Mouse (Mus musculus) midbrain, embryonic 15.5 days (tissue): Measurements from ENCODE around the gene Gm14444. TPM values are rescaled to one million over a fixed set of nuclear protein-coding genes. Genes with fewer than 3 reads are reported as not detected.
"Not testable (repeated sequence)": the region's sequence is repeated elsewhere in the genome, so short reads cannot be mapped to it uniquely, and the experiment has no call there.

ENCODE experiments used
- ATAC-seq: fragments of 200-750 bp; cut with Nextera tagmentation; replicated peaks from 2 replicates; pipeline ENCODE4 v1.8.0; 2017; ENCODE audit warnings: moderate TSS enrichment
- H3K27ac ChIP-seq: fragments of 300-500 bp; sonication (generic); 2 replicates; pipeline ENCODE4 v1.5.1; 2015; ENCODE audit warnings: mild to moderate bottlenecking, inconsistent platforms
- H3K27me3 ChIP-seq: fragments of 300-500 bp; sonication (generic); replicated peaks from 2 replicates; pipeline ENCODE4 v1.6.1; 2015; ENCODE audit warnings: inconsistent platforms
- H3K36me3 ChIP-seq: fragments of 300-500 bp; sonication (generic); replicated peaks from 2 replicates; pipeline ENCODE4 v1.6.1; 2015; ENCODE audit warnings: inconsistent platforms
- H3K4me1 ChIP-seq: fragments of 300-500 bp; sonication (generic); 2 replicates; pipeline ENCODE4 v1.6.1; 2015; ENCODE audit warnings: inconsistent platforms
- H3K4me2 ChIP-seq: fragments of 300-500 bp; sonication (generic); 2 replicates; pipeline ENCODE4 v1.6.1; 2015; ENCODE audit warnings: inconsistent platforms, mild to moderate bottlenecking, moderate library complexity
- H3K4me3 ChIP-seq: fragments of 300-500 bp; sonication (generic); 2 replicates; pipeline ENCODE4 v1.5.1; 2015; ENCODE audit warnings: mild to moderate bottlenecking, inconsistent platforms
- H3K9ac ChIP-seq: fragments of 300-500 bp; sonication (generic); 2 replicates; pipeline ENCODE4 v1.6.1; 2015; ENCODE audit warnings: mild to moderate bottlenecking, inconsistent platforms
- H3K9me3 ChIP-seq: fragments of 300-500 bp; sonication (generic); 2 replicates; pipeline ENCODE4 v1.6.1; 2016; ENCODE audit warnings: inconsistent platforms
- WGBS: fragments of 180-500 bp; shearing (Covaris S2); methylation state at CpG from one replicate; pipeline ENCODE4 v1.1.7; 2015; ENCODE audit warnings: mixed read lengths; 5-methylcytosine and 5-hydroxymethylcytosine counted together
- polyA plus RNA-seq: library from polyadenylated mRNA; unstranded; fragments of >200 nt; fragmentation: Nextera tagmentation; extraction: Ambion mirVana; gene quantifications from 2 replicates; pipeline ENCODE4 v1.2.1, GENCODE M21; 2015

Gm14444 gene
- polyA plus RNA-seq: not detected in 2 replicates

DNA sequence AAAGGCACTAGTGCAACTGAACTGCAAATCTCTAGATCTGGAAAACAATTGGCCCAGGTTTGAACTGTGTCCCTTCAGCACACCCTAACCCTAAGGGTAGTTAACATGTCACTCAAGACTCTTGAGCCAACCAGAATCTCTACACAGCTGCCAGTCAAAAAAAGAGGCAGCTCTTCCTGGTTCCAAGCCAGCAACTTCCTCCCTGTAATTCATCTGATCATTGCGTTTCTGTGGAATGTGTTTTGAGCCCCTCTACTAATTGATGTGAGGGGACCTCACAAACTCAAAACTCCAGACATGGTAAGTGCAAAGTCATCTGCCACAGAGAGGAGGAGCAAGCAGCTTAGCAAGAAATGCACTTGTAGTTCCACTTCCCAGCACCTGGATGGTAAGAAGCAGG lies at the start of gene Gm14444:
TSS of gene Gm14444 (plus strand) at position 220 of the 400 bp plus-strand sequence.
- not testable (repeated sequence) for H3K9ac ChIP-seq, H3K4me3 ChIP-seq, H3K27ac ChIP-seq, H3K4me1 ChIP-seq, H3K9me3 ChIP-seq, H3K4me2 ChIP-seq, ATAC-seq, H3K36me3 ChIP-seq, H3K27me3 ChIP-seq
- WGBS: 78% methylated on average over 1 of the region's 1 CpGs

DNA sequence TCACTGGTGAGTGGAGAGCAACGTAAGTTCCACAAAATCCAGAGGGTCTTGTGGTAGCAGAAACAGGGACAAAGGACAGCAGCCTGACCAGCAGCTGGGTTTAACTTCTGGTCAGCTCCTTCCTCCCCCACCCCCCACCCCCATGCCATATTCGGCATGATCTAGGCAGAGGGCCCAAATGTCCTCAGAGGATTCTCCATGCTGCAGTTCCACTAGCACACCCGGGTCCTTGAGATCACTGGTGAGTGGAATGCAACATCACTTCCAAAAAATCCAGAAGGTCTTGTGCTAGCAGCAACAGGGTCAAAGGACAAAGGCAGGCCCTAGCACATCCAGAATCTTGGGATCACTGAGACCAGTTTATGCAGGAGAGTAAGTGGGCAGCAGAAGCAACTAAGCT lies 44.6 kb upstream of the Gm14444 start:
- ATAC-seq, H3K4me1 ChIP-seq, H3K27me3 ChIP-seq, H3K9me3 ChIP-seq, H3K4me3 ChIP-seq, H3K4me2 ChIP-seq, H3K27ac ChIP-seq, H3K36me3 ChIP-seq, H3K9ac ChIP-seq: not testable (repeated sequence)
- WGBS: 84% methylated on average over 3 of the region's 3 CpGs

DNA sequence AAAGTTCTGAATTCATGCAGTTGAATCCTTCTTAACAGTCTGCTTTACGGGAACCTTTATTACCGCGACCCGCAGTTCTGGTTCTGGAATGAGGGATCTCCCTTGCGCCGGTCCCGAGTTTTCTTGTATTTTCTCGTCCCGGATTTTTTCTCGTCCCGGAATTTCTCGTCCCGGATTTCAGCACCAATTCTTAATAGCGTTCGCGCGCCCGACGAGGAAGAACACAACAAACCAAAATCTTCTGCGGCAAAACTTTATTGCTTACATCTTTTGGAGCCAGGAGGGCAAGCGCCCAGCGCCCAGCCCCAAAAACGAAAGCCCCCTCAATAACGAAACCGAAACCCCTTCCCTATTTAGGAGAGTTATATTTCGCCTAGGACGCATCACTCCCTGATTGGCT lies 34.2 kb downstream of the Gm14444 start:
- not testable (repeated sequence) for ATAC-seq, H3K4me3 ChIP-seq, H3K4me1 ChIP-seq, H3K9me3 ChIP-seq, H3K27me3 ChIP-seq, H3K9ac ChIP-seq, H3K4me2 ChIP-seq, H3K27ac ChIP-seq, H3K36me3 ChIP-seq
- WGBS: 95% methylated on average over 27 of the region's 27 CpGs

DNA sequence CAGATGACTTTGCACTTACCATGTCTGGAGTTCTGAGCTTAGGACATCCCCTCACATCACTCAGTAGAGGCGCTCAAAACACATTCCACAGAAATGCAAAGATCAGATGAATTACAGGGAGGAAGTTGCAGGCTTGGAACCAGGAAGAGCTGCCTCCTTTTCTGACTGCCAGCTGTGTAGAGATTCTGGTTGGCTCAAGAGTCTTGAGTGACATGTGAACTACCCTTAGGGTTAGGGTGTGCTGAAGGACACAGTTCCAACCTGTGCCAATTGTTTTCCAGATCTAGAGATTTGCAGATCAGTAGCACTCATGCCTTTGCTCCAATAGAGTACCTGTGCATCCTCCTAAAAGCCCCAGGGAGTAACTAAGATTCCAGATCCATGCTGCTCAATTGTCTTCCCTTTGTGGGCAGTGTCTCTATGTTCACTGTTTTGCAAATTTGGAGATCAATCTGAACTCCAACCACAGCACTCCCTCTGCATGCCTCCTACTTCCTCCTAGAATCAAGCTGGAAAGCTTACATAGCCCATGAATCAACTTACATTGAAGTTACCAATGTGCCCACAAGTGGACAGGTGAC lies 57.7 kb downstream of the Gm14444 start, which contains the start of gene Gm14393:
TSS of gene Gm14393 (minus strand) at position 101 of the 581 bp plus-strand sequence.
- not testable (repeated sequence) for H3K4me2 ChIP-seq, H3K4me3 ChIP-seq, ATAC-seq, H3K36me3 ChIP-seq, H3K9ac ChIP-seq, H3K4me1 ChIP-seq, H3K9me3 ChIP-seq, H3K27me3 ChIP-seq, H3K27ac ChIP-seq
- 90% methylated on average over 1 of the region's 1 CpGs for WGBS

Other genes starting within 250 kb of the Gm14444 start
- gene Edn3, start 249.6 kb upstream of the Gm14444 start, polyA plus RNA-seq: 6.3 and 7.8 TPM in 2 replicates
- gene Gm14393, start 57.5 kb downstream of the Gm14444 start, polyA plus RNA-seq: 0.50 TPM in 1 of 2 replicates, not detected in the other
- gene Gm14399, start 131.8 kb downstream of the Gm14444 start, polyA plus RNA-seq: 6.0 and 7.3 TPM in 2 replicates
- gene Gm14443, start 165.6 kb downstream of the Gm14444 start, polyA plus RNA-seq: 1.0 and 1.5 TPM in 2 replicates
- 9.6 and 12.0 TPM in 2 replicates for gene Gm14391, start 196.7 kb downstream of the Gm14444 start, polyA plus RNA-seq